Mouse (Mus musculus): Measurements from ENCODE around the gene Plekhh2. TPM values are rescaled to one million over a fixed set of nuclear protein-coding genes. Genes with fewer than 3 reads are reported as not detected.

Plekhh2 gene
- total RNA-seq, 1 experiment from 2014 or later: not detected

- ATAC-seq (ENCODE audit: extremely low read depth, insufficient number of reproducible peaks, low FRiP score, poor library complexity, severe bottlenecking): no peak
These were observed 115.2 kb downstream of the Plekhh2 start for GRCm38 (mm10) chr17:84626857-84627305.

- no peak for ATAC-seq (ENCODE audit: extremely low read depth, insufficient number of reproducible peaks, low FRiP score, poor library complexity, severe bottlenecking)
These were observed 116.0 kb downstream of the Plekhh2 start for GRCm38 (mm10) chr17:84627721-84628120.

- no peak for ATAC-seq (ENCODE audit: extremely low read depth, insufficient number of reproducible peaks, low FRiP score, poor library complexity, severe bottlenecking)
These were observed 116.9 kb downstream of the Plekhh2 start for GRCm38 (mm10) chr17:84628611-84629010.

GRCm38 (mm10) chr17:84631836-84632235, 120.1 kb downstream of the Plekhh2 start:
- no peak for ATAC-seq (ENCODE audit: extremely low read depth, insufficient number of reproducible peaks, low FRiP score, poor library complexity, severe bottlenecking)

GRCm38 (mm10) chr17:84633443-84633842, 121.7 kb downstream of the Plekhh2 start:
- peak; percentile 53 for ATAC-seq (ENCODE audit: extremely low read depth, insufficient number of reproducible peaks, low FRiP score, poor library complexity, severe bottlenecking)

GRCm38 (mm10) chr17:84636328-84636727, 124.6 kb downstream of the Plekhh2 start:
- ATAC-seq (ENCODE audit: extremely low read depth, insufficient number of reproducible peaks, low FRiP score, poor library complexity, severe bottlenecking): no peak

GRCm38 (mm10) chr17:84637971-84638370, 126.3 kb downstream of the Plekhh2 start:
- ATAC-seq (ENCODE audit: extremely low read depth, insufficient number of reproducible peaks, low FRiP score, poor library complexity, severe bottlenecking): no peak

GRCm38 (mm10) chr17:84639796-84640378, 128.2 kb downstream of the Plekhh2 start:
- no peak for ATAC-seq (ENCODE audit: extremely low read depth, insufficient number of reproducible peaks, low FRiP score, poor library complexity, severe bottlenecking)

- ATAC-seq (ENCODE audit: extremely low read depth, insufficient number of reproducible peaks, low FRiP score, poor library complexity, severe bottlenecking): peak; percentile 75
These were observed 130.2 kb downstream of the Plekhh2 start for GRCm38 (mm10) chr17:84641893-84642292.

GRCm38 (mm10) chr17:84642324-84642723, 130.6 kb downstream of the Plekhh2 start:
- ATAC-seq (ENCODE audit: extremely low read depth, insufficient number of reproducible peaks, low FRiP score, poor library complexity, severe bottlenecking): no peak

GRCm38 (mm10) chr17:84644292-84645050, 132.8 kb downstream of the Plekhh2 start:
- ATAC-seq (ENCODE audit: extremely low read depth, insufficient number of reproducible peaks, low FRiP score, poor library complexity, severe bottlenecking): no peak

- no peak for ATAC-seq (ENCODE audit: extremely low read depth, insufficient number of reproducible peaks, low FRiP score, poor library complexity, severe bottlenecking)
These were observed 133.4 kb downstream of the Plekhh2 start for GRCm38 (mm10) chr17:84645119-84645518.

- no peak for ATAC-seq (ENCODE audit: extremely low read depth, insufficient number of reproducible peaks, low FRiP score, poor library complexity, severe bottlenecking)
These were observed 134.2 kb downstream of the Plekhh2 start for GRCm38 (mm10) chr17:84645894-84646293.

- ATAC-seq (ENCODE audit: extremely low read depth, insufficient number of reproducible peaks, low FRiP score, poor library complexity, severe bottlenecking): no peak
These were observed 134.8 kb downstream of the Plekhh2 start for GRCm38 (mm10) chr17:84646477-84646876.

- ATAC-seq (ENCODE audit: extremely low read depth, insufficient number of reproducible peaks, low FRiP score, poor library complexity, severe bottlenecking): peak; percentile 88
These were observed 135.9 kb downstream of the Plekhh2 start for GRCm38 (mm10) chr17:84647630-84648029.

GRCm38 (mm10) chr17:84650302-84651017, 138.8 kb downstream of the Plekhh2 start:
- ATAC-seq (ENCODE audit: extremely low read depth, insufficient number of reproducible peaks, low FRiP score, poor library complexity, severe bottlenecking): no peak

- ATAC-seq (ENCODE audit: extremely low read depth, insufficient number of reproducible peaks, low FRiP score, poor library complexity, severe bottlenecking): no peak
These were observed 141.8 kb downstream of the Plekhh2 start for GRCm38 (mm10) chr17:84653544-84653943.

- no peak for ATAC-seq (ENCODE audit: extremely low read depth, insufficient number of reproducible peaks, low FRiP score, poor library complexity, severe bottlenecking)
These were observed 144.5 kb downstream of the Plekhh2 start for GRCm38 (mm10) chr17:84656205-84656604.

GRCm38 (mm10) chr17:84656653-84657421, 145.1 kb downstream of the Plekhh2 start:
- no peak for ATAC-seq (ENCODE audit: extremely low read depth, insufficient number of reproducible peaks, low FRiP score, poor library complexity, severe bottlenecking)

All from neutrophil, adult 5-6 weeks (primary cell).